Mouse (Mus musculus): Measurements from ENCODE around the gene Exosc7. TPM values are rescaled to one million over a fixed set of nuclear protein-coding genes. Genes with fewer than 3 reads are reported as not detected.

Exosc7 gene
- total RNA-seq, 1 experiment from 2014 or later: 36.2 TPM

DNA sequence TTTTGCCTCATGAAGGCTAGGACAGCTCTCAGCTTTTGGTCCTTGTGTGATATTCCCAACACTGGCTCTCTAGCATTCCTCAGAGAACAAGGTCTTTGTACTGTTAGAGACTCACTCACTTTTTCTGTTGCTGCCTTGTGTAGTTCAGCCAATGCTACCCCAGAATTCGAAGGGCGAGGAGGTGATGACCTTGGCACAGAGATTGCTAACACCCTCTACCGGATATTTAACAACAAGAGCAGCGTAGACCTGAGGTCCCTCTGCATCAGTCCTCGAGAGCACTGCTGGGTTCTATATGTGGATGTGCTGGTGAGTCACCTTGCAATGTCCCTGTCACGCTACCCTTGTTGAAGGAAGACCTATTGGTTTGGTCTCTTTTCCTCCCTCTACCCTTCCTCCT is 14.6 kb downstream of the Exosc7 start:
- ATAC-seq (replicated peaks; ENCODE audit: insufficient number of reproducible peaks, low FRiP score, low TSS enrichment, poor library complexity, severe bottlenecking): no peak

DNA sequence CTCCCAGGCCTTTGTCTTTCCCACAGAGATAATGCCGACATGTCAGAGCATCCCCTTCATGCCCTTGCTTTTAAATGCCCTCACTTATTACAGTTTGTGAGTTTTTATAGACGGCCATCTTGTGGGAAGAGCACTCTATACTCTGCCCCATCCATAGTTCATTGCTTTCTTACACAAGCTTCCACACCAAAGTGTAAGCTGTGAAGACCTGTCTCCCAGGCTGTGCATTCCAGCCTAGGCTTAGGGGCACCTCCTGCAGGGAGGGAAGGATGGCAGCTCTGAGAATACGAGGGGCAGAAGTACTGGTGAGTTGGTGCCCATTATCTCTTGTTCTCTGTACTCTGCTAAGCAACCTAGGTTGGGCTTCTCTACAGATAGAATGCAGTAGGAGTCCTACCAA is 20.0 kb downstream of the Exosc7 start:
- no peak for ATAC-seq (replicated peaks; ENCODE audit: insufficient number of reproducible peaks, low FRiP score, low TSS enrichment, poor library complexity, severe bottlenecking)

DNA sequence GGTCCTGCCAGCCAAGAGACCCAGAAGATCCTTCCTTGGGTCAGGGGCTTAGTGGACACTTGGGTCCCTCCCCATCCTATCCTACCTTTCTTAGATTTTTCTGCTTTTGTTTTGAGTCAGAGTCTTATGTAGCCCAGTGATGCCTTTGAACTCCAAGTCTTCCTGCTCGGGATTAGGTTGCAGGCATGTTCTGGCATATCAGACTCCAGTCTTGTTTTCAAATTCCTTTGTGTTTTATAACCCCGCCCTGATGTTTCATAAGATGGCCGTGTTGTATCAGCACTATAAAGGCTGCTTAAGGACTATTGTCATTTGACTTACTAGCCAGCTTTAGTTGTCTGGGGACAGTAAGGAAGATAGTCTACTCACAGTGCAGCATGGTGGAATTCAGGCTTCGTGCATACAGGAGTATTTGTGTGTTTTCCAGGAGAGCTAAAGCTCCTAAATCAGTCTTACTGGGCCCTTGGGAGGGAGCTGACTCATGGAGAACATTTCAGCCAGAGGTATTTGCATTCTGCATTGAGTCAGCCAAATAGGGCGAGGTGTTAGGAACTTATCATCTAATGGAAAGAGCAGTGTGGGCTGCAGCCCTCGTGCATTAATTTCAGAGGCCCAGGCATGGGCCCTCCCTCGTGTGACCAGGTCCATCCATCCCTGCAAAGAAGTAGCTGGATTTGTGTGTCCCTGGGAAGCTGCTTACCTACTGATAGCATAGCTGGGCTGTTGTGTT is 24.1 kb downstream of the Exosc7 start:
- no peak for ATAC-seq (replicated peaks; ENCODE audit: insufficient number of reproducible peaks, low FRiP score, low TSS enrichment, poor library complexity, severe bottlenecking)

DNA sequence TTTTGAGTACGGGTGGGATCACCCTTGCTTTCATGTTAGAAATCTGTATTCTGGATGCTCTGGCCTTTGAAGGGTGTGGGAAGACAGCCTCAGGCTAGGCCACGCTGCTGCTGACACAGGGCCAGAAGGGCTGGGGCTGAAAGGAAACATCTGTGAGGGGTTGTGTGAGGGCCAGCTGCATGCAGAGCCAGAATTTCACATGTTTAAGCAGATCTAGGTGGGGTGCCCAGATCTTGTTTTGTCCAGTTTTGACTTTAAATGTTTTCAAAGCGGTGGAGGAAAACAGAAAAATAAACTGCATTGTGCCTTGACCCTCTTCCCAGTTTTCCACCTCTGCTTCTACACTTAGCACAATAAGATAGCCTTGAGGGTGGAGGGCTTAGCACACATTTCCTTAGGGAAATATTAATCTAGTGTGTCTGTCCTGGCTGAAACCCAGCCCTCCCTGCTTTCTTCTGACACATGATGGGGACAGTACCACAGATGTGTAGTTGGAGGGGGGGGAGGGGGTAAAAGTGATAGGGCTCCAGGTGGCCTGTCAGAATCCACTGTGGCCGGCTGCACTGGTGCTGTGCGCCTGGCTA is 26.0 kb downstream of the Exosc7 start:
- no peak for ATAC-seq (replicated peaks; ENCODE audit: insufficient number of reproducible peaks, low FRiP score, low TSS enrichment, poor library complexity, severe bottlenecking)

DNA sequence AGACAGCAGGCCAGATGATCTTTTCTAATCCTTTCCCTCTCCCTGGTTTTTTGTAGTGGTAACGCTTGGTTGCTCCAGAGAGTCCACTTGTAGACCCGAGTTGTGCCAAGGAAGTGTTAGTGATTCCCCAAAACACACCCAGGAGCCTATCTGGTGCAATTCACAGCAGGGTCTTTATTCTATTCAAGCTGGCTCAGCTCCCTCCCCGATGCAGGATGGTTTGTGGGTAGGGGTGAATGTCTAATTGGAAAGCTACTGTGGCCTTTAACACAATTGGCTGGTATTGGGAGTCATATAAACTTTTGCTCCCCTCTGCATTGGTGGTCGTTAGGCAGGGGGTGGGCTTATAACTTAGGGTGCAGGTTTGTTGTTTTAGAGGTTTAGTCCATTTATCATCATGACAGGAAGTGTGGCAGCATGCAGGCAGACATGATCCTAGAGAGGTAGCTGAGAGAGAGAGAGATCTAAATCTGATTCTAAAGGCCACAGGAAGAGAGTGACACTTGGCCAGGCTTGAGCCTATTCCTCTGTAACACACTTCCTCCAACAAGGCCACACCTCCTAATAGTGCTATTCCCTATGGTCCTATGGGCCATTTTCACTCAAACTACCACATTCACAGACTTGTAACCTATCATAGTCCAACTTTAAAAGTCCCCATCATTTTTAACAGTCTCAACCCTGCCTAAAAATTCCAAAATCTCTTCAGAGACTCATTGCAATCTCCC is 27.0 kb downstream of the Exosc7 start:
- ATAC-seq (replicated peaks; ENCODE audit: insufficient number of reproducible peaks, low FRiP score, low TSS enrichment, poor library complexity, severe bottlenecking): no peak

DNA sequence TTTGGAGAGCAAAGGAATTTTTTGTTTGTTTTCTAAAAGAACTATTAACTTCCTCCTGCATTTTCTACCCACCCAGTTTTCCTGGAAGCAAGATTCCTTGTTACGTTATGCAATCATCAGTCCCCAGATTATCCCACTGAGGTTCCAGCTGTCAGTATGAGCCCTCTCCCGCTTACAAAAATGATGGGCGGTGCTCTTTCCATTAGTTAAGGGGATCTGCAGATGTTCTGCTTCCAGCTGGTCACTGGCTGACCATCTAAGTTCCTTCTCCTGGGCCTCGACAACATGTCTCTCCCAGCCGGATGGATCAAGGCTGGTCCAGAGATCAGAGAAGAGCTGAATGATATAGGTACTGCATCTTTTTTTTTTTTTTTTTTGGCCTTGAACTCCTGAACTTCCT is 35.4 kb downstream of the Exosc7 start:
- ATAC-seq (replicated peaks; ENCODE audit: insufficient number of reproducible peaks, low FRiP score, low TSS enrichment, poor library complexity, severe bottlenecking): no peak

DNA sequence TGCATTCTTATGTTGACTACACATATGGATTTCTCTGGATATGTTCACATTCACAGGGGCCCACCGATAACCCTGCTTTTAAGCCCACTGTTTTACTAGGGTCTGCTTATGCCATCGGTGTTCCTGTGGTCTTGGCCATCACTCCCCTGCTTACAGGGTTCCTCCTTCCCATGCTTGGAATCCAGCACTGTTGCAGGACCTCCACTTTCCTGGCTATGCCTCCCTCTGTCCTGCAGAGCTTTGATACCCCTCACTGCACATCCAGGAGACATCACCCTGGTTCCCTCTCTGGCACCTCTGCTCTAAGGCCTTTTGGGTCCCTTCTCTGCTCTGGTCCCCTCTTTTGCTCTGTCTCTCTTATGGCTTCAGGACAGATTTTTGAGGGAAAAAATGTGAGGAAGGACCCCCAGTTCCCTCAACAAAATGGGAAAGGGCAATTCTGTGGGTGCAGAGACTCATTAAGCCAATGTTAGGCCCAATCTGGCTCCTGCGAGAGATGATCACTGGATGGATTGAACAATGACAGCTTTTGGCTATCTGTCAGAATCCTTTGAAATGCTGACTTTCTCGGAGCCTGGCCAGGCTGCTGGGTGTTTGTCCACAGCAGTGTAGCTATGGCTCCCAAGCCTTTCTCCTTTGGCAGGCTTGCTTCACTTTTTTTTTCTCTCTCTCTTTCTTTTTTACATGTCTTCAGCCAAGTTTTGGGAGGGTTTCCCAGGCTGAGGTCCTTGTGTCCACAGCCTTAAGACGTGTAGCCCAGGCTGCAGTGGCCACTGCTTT is 37.4 kb downstream of the Exosc7 start, which contains the start of gene Clec3b:
Clec3b (plus strand) TSS at position 706 of the 780 bp plus-strand sequence.
- no peak for ATAC-seq (replicated peaks; ENCODE audit: insufficient number of reproducible peaks, low FRiP score, low TSS enrichment, poor library complexity, severe bottlenecking)

DNA sequence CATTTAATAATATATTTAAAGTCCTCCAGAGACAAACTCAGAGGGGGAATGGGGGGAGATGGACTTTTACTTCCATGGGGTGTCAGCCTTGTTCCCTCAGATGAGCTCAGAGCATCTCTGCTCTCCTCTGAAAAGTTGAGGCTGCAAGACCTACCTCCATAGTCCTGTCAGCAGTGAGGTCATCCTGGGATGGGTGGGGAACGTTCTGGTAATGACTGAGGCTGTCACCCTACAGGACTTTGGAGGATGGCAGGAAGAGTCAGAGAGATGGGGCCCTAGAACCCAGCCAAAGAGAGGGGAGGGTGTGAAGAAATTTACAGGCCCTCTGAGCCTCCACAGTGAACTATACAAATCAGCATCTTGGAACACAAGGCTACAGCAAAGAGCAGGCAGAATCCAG is 38.5 kb downstream of the Exosc7 start:
- ATAC-seq (replicated peaks; ENCODE audit: insufficient number of reproducible peaks, low FRiP score, low TSS enrichment, poor library complexity, severe bottlenecking): no peak

DNA sequence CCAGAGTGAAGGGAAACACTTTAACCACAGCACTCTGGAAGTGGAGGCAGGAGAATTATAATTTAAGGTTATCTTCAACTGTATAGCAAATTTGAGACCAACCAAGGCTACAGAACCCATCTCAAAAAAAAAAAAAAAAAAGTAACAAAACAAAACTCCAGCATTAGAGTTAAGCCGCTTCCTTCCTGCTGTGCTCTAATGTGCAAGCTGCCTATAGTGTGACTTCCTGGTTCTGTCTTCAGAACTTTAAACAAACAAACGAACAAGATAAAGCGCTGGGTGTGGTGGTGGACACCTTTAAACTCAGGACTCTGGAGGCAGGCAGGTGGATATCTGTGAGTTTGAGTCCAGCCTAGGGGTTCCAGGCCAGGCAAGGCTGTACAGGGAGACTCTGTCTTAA is 39.0 kb downstream of the Exosc7 start:
- no peak for ATAC-seq (replicated peaks; ENCODE audit: insufficient number of reproducible peaks, low FRiP score, low TSS enrichment, poor library complexity, severe bottlenecking)

DNA sequence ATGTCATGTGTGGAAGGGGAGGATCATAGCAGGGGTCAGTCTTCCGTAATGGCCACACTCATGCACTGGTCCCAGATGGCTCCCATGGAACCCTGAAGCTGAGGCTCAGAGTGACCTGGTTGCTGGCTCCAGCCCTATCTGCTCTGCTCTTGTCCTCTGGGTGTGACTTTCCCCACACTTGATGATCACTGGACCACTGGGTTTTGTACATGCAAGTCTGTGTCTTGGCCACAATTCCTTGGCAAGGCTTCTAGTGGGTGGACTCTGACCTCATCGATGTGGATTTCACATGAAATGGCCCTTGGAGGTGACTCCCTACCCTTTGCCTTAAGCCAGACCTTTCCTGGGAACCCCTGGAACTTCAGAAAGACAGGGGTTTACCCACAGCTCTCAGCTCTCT is 40.1 kb downstream of the Exosc7 start:
- no peak for ATAC-seq (replicated peaks; ENCODE audit: insufficient number of reproducible peaks, low FRiP score, low TSS enrichment, poor library complexity, severe bottlenecking)

DNA sequence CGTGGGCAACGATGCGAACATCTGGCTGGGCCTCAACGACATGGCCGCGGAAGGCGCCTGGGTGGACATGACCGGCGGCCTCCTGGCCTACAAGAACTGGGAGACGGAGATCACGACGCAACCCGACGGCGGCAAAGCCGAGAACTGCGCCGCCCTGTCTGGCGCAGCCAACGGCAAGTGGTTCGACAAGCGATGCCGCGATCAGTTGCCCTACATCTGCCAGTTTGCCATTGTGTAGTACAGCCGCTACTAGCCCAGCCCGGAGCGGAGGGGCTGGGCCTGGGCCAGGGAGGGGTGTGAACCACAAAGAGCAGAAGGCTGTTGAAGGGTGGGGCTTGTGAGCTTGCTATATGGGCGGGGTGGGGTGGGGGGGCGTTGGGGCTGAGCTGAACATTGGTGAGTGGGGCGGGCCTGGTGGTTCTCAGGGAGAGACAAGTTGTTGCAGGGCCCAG is 43.9 kb downstream of the Exosc7 start:
- no peak for ATAC-seq (replicated peaks; ENCODE audit: insufficient number of reproducible peaks, low FRiP score, low TSS enrichment, poor library complexity, severe bottlenecking)

DNA sequence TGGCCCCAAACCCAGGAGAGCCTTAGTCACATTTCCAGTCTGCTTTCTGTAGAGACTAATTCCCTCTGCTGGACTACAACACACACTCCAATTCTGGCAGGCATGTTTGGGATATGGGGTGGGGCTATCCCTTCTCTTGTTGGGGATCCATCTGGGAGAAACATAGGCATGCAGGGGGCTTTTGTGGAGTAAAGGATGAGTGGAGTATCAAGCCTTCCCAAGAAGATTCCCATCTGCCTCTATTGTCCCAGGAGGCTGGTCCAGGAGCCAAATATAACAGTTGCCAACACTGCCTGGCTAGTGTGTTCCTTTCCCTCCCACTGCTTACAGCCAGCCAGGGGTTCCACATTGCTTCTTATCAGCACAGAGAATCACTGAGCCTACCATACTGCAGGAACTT is 44.7 kb downstream of the Exosc7 start:
- ATAC-seq (replicated peaks; ENCODE audit: insufficient number of reproducible peaks, low FRiP score, low TSS enrichment, poor library complexity, severe bottlenecking): no peak

DNA sequence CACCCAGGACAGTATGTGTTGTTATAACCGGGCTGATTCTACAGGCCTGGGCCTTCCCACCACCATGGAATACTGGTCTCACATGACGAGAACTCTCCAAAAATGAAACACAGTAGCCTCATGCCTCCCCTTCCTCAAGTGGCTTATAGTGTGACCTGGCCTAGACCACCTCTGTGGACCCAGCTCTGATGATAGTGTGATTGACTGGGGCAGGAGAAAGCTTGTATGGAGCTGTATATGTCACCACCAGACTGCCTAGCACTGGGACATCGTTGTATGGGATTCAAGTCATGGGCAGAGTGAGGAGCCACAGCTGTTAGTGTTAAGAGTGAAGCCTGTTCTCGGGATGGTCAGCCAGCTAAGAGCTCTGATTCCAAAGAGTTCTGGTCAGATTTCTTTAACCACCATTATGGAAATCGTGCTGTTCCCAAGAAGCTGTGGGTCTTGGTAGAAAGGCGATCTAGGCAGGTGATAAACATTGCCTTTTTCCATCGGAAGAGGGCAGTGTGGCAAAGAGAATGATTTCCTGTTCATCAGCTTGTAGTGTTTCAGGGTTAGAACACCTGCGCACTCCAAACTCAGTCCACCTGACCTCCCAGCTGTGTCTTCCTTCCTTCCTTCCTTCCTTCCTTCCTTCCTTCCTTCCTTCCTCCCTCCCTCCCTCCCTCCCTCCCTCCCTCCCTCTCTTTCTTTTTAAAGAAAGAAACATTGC is 45.3 kb downstream of the Exosc7 start:
- no peak for ATAC-seq (replicated peaks; ENCODE audit: insufficient number of reproducible peaks, low FRiP score, low TSS enrichment, poor library complexity, severe bottlenecking)

DNA sequence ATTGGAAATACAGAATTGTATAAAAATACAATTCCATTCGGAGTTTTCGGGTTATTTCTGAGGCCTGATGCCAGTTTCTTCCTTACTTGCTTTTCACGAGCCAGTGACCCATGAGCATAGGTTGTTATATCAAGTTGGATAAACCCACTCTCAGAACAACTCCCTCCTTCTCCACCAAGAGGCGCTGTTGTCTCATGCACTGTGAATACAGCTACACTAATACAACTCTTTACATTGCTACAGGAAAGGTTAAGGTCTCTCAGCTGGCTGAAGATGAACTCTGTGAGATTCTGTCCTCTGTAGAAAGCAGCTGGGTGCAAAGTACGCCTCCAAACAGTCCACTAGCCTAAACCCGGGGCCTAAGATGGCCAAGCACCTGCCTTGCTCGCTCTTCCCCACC is 46.3 kb downstream of the Exosc7 start:
- no peak for ATAC-seq (replicated peaks; ENCODE audit: insufficient number of reproducible peaks, low FRiP score, low TSS enrichment, poor library complexity, severe bottlenecking)

DNA sequence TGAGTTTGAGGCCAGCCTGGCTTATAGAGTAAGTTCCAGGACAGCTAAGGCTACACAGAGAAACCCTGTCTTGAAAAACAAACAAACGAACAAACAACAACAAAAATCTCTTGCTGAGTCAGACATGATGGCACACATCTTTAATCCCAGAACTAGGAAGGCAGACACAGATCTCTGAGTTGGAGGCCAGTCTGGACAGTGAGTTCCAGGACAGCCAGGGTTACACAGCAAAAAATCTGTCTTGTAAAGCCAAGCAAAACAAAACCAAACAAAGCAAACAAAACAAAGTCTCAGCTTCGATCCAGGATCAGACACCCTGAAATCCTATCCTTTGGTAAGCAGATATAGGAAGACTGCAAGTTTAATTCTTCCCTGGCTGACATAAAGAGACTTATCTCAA is 48.8 kb downstream of the Exosc7 start:
- no peak for ATAC-seq (replicated peaks; ENCODE audit: insufficient number of reproducible peaks, low FRiP score, low TSS enrichment, poor library complexity, severe bottlenecking)

DNA sequence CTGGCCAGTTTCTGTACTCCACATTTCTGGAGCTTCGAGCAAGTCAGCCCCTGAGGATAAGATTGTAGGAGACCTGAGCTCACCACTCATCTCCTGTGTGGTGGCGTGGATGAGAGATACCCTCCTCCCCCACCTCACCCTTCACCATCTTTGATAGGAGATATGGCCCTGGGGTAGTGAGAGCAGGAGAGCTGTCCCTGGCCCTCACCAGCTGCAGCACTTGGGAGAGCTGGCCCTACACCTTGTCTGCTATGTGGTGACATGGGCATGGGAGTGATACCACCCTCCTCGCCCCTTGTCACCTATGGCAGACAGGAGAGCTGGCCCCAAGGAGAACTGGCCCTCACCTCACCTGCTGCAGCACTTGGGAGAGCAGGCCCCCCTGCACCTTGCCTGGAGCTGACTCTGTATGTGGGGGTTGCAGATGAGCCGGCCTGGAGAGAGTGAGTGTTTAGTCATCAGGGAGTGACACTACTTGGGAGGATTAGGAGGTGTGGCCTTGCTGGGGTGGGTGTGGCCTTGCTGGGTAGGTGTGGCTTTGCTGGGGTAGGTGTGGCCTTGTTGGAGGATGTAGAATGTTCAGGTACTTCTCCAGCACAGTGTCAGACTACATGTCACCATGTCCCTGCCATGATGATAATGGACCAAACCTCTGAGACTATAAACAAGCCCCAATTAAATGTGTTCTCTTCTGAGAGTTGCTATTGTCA is 50.1 kb downstream of the Exosc7 start:
- no peak for ATAC-seq (replicated peaks; ENCODE audit: insufficient number of reproducible peaks, low FRiP score, low TSS enrichment, poor library complexity, severe bottlenecking)

DNA sequence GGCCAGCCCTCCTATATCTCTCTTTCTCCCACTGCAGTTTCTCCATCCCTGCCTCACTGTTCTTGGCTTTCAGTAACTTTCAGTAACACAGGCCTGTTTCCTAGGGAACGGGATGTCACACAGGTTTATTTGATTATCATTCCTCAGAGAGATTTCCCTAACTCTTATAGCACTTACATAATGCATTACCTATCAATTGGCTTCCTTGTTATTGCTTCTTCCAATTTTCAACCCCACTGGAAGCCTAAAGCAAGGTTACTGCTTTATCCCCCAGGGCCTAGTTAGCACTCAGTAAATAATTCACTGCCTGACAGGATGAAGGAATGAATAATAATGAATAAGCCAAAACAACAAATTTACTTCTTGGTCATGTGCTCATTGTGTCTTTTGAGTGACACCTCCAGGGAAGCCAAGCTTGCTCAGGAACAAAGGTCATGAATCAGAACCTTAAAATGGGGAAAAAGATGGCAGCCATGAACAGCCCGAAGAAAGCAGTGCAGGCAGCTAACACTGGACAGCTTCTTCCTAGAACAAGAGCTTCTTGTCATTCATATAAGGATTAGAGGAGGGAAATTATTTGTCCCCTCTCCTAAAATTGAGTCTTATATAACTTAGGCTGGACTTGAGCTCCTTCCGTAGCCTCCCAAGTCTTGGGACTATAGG is 52.9 kb downstream of the Exosc7 start:
- ATAC-seq (replicated peaks; ENCODE audit: insufficient number of reproducible peaks, low FRiP score, low TSS enrichment, poor library complexity, severe bottlenecking): no peak

DNA sequence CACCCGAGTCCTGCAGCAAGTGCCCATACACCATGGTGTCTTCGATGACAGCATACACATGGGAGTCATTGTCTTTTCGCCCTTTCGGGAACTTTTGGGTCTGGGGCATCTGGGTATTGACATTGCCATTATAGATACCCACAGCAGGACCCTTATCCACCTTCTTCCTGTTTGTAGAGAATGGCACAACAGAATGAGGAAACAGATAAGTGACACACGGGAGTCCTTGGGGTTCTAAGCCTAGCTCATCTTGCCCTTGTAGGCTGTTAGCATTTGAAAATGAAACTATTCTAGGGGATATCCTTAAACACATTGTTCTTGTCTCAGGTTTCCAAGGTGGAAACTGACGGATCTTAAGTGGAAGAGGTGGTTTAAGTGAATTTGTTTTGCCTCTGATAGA is 60.7 kb downstream of the Exosc7 start:
- no peak for ATAC-seq (replicated peaks; ENCODE audit: insufficient number of reproducible peaks, low FRiP score, low TSS enrichment, poor library complexity, severe bottlenecking)
